Mouse (Mus musculus) embryo, embryonic 10 days (tissue): ENCODE data around the gene Ovca2.
"Not testable (repeated sequence)": the region's sequence is repeated elsewhere in the genome, so short reads cannot be mapped to it uniquely, and the experiment has no call there.

ENCODE experiments used
- DNase-seq: peaks from one replicate; pipeline ENCODE4 v3.0.0-alpha.2; 2015; ENCODE audit warnings: low spot score

The Ovca2 gene

GRCm38 (mm10) chr11:75194850-75195461 is 16.3 kb upstream of the Ovca2 start:
- DNase-seq: peak; percentile 87

GRCm38 (mm10) chr11:75194121-75194849 is 15.7 kb upstream of the Ovca2 start:
- peak; percentile 51 for DNase-seq

- peak; percentile 39 for DNase-seq
Observed at GRCm38 (mm10) chr11:75193256-75194071, 14.8 kb upstream of the Ovca2 start, which contains the start of gene Rtn4rl1. Rtn4rl1 (plus strand) TSS chr11:75193783.

GRCm38 (mm10) chr11:75192336-75193214 is 13.9 kb upstream of the Ovca2 start:
- peak; percentile 82 for DNase-seq

GRCm38 (mm10) chr11:75191841-75192240 is 13.2 kb upstream of the Ovca2 start:
- no peak for DNase-seq

GRCm38 (mm10) chr11:75190905-75191441 is 12.3 kb upstream of the Ovca2 start, which contains the start of gene Dph1:
Dph1 (minus strand) TSS chr11:75191241.
- DNase-seq: no peak

GRCm38 (mm10) chr11:75190371-75190724 is 11.7 kb upstream of the Ovca2 start:
- peak; percentile 96 for DNase-seq

GRCm38 (mm10) chr11:75189713-75190370 is 11.2 kb upstream of the Ovca2 start:
- no peak for DNase-seq

GRCm38 (mm10) chr11:75184986-75185385 is 6.4 kb upstream of the Ovca2 start:
- DNase-seq: no peak

GRCm38 (mm10) chr11:75184573-75184972 is 5.9 kb upstream of the Ovca2 start:
- no peak for DNase-seq

GRCm38 (mm10) chr11:75183917-75184570 is 5.4 kb upstream of the Ovca2 start:
- no peak for DNase-seq

- no peak for DNase-seq
Observed at GRCm38 (mm10) chr11:75178011-75178410, 624 bp downstream of the Ovca2 start.

- not testable (repeated sequence) for DNase-seq
Observed at GRCm38 (mm10) chr11:75174574-75174973, 4.1 kb downstream of the Ovca2 start.

GRCm38 (mm10) chr11:75173799-75174165 is 4.9 kb downstream of the Ovca2 start:
- no peak for DNase-seq

- DNase-seq: peak; percentile 88
Observed at GRCm38 (mm10) chr11:75173095-75173798, 5.4 kb downstream of the Ovca2 start.

GRCm38 (mm10) chr11:75172151-75173094 is 6.2 kb downstream of the Ovca2 start:
- DNase-seq: no peak

GRCm38 (mm10) chr11:75171186-75171865 is 7.3 kb downstream of the Ovca2 start:
- DNase-seq: no peak
